Mouse (Mus musculus): ENCODE measurements around the gene Folr2.
A peak's percentile ranks its signal among the peaks of the same experiment; 100 is the strongest.

Folr2 gene

GRCm38 (mm10) chr7:101823758-101824630 is 33.0 kb downstream of the Folr2 start:
- DNase-seq (ENCODE audit: low spot score), result no peak

DNA sequence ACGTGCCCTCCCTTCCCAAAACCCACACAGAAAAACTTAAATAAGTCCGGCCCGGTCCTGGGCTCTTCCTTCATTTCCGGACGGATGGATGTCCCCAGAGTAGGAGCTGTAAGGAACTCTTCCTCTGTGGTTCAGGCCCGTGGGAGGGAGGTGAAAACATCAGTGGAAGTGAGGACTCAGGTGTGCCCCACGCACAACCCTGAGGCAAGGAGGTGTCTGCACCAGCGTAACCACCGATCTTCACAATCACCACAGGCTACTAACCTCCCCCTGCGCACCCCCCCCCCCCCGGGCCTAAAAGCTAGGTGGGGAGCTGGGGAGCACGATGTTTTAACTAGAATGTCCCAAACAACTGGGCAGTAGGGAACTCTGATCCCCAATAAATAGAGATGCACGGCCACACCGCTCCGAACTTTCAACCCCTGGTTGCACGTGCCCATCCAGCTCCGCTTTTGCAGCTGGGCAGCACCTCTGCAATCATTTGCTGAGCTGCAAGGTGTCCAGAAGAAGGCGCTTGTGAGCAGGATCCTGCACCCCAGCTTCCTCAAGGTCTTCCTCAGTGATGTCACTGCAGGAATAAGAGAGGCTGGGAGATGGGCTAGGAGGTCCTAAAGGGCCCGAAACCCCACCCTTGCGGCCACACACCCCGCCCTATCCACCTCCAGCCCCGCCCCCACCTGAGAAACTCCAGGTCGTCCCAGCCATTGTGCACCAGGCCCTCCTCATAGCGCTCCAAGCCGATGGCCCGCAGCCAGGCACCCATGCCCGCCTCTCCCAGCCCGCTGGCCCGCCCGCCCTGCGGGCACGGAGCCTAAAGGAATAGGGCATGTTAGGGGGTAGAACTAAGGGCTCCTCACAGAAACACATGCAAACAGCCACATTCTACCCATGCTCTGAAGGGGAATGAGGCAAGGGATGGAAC is 33.9 kb downstream of the Folr2 start:
- DNase-seq (ENCODE audit: low spot score), result no peak

DNA sequence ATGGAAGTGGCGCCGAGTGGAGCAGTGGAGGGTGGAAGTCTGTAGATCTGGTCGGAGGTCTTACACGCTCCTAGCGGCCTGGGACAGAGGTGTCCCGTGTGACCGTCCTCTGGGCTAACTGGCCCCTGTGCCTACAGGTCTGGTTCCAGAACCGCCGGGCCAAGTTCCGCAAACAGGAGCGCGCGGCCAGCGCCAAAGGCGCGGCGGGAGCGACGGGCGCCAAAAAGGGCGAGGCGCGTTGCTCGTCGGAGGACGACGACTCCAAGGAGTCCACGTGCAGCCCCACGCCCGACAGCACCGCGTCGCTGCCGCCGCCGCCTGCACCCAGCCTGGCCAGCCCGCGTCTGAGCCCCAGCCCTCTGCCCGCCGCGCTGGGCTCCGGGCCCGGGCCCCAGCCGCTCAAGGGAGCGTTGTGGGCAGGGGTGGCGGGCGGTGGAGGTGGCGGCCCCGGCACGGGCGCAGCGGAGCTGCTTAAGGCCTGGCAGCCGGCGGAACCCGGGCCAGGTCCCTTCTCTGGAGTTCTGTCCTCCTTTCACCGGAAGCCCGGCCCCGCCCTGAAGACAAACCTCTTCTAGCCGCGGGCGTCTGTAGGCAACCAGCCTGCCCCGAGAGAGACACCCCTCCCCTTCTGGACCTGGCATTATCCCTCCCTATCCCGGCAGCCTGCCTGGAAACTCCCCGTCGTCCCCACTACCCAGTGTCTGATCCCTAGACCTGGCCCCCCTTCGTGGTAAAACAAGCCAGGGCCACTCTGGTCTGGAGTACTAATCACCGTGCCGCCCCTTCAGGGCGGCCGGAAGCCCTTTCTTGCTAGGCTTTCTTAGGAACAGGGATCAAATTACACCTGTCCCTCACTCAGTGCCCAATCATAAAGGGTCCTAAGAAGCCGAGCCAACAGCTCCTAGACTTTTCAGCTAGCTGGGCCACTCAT is 35.2 kb downstream of the Folr2 start:
- DNase-seq (ENCODE audit: low spot score), result peak; percentile 47

- DNase-seq (ENCODE audit: low spot score), result no peak
Observed at GRCm38 (mm10) chr7:101820295-101821030, 36.5 kb downstream of the Folr2 start.

DNA sequence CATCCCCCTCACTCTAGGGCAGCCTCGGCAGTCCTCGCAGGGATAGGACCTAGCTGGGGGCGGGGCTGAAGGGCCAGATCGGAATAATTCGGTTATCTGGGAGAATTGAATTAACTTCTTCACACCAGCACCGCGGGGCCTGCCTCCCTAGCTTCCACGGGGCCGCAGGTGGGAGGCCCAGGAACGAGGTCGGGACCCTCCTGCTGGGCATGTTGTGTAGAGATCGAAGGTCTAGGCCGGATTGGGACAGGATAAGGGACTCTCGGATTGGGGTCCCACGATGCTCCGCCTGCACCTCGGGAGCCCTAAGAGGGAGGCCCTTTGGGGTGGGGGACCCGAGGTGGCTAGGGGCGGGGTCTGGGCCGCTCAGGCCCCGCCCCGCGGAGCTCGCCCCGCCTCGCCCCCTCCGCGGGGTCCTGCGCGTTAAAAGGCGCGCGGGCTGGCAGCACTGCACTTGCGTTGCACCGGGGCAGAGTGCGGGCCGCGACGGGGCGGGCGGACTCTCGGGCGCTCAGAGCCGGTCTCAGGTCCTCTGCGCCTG is 39.1 kb downstream of the Folr2 start, which contains the start of gene Phox2a:
Gene Phox2a (plus strand): TSS at position 453 of the 541 bp plus-strand sequence.
- no peak for DNase-seq (ENCODE audit: low spot score)
